Mouse (Mus musculus) forebrain, embryonic 14.5 days (tissue): ENCODE data around the gene Olfr465-ps1. TPM values are rescaled to one million over a fixed set of nuclear protein-coding genes. Genes with fewer than 3 reads are reported as not detected.

ENCODE experiments used
- ATAC-seq: fragments of 200-750 bp; cut with Nextera tagmentation; 2 replicates; pipeline ENCODE4 v1.8.0; 2017; ENCODE audit warnings: mild to moderate bottlenecking, moderate library complexity
- DNase-seq: peaks from one replicate; pipeline ENCODE4 v3.0.0-alpha.2; 2015; ENCODE audit warnings: low spot score
- H3K27ac ChIP-seq: fragments of 300-500 bp; sonication (generic); 2 replicates; pipeline ENCODE4 v1.5.1; 2014; ENCODE audit warnings: low read depth, mild to moderate bottlenecking, control low read depth, low read length, moderate library complexity
- H3K27me3 ChIP-seq: fragments of 300-500 bp; sonication (generic); replicated peaks from 2 replicates; pipeline ENCODE4 v1.6.1; 2014; ENCODE audit warnings: low read length, control low read depth, mixed read lengths; ENCODE audit not compliant: control insufficient read depth, insufficient read depth
- H3K36me3 ChIP-seq: fragments of 300-500 bp; sonication (generic); 2 replicates; pipeline ENCODE4 v1.6.1; 2014; ENCODE audit warnings: low read length, control low read depth; ENCODE audit not compliant: control insufficient read depth, insufficient read depth
- H3K4me1 ChIP-seq: fragments of 300-500 bp; sonication (generic); 2 replicates; pipeline ENCODE4 v1.6.1; 2014; ENCODE audit warnings: antibody characterized with exemption, low read length, control low read depth; ENCODE audit not compliant: control insufficient read depth, insufficient read depth
- H3K4me2 ChIP-seq: fragments of 300-500 bp; sonication (generic); 2 replicates; pipeline ENCODE4 v1.6.1; 2014; ENCODE audit warnings: mild to moderate bottlenecking, control low read depth, low read length
- H3K4me3 ChIP-seq: fragments of 300-500 bp; sonication (generic); 2 replicates; pipeline ENCODE4 v1.5.1; 2014; ENCODE audit warnings: low read depth, low read length, control low read depth
- H3K9ac ChIP-seq: fragments of 300-500 bp; sonication (generic); 2 replicates; pipeline ENCODE4 v1.6.1; 2014; ENCODE audit warnings: mild to moderate bottlenecking, low read length, control low read depth, moderate library complexity
- H3K9me3 ChIP-seq: fragments of 300-500 bp; sonication (generic); replicated peaks from 2 replicates; pipeline ENCODE4 v1.6.1; 2016; ENCODE audit warnings: low read length, control low read depth, mixed read lengths; ENCODE audit not compliant: control insufficient read depth
- WGBS: fragments of 180-500 bp; shearing (Covaris S2); extraction: QIAGEN DNeasy Blood & Tissue Kit; methylation state at CpG from one replicate; pipeline ENCODE4 v1.1.7; 2014; 5-methylcytosine and 5-hydroxymethylcytosine counted together
- polyA plus RNA-seq: library from polyadenylated mRNA; unstranded; fragments of >200 nt; fragmentation: Nextera tagmentation; extraction: Ambion mirVana; gene quantifications from 2 replicates; pipeline ENCODE4 v1.2.1, GENCODE M21; 2014

The Olfr465-ps1 gene
- polyA plus RNA-seq, 1 experiment from 2014 or later: not detected

GRCm38 (mm10) chr13:65122111-65122510 is 15.8 kb upstream of the Olfr465-ps1 start:
- no peak overlapping the region for H3K4me2 ChIP-seq
- 86% methylated on average over 1 of the region's 1 CpGs for WGBS
- H3K27me3 ChIP-seq: no peaks in the 10 kb centered on the region
- no peak overlapping the region for H3K27ac ChIP-seq
- DNase-seq (no peak), ATAC-seq (no peak)
- H3K4me3 ChIP-seq: no peak overlapping the region
- no peaks in the 10 kb centered on the region for H3K36me3 ChIP-seq
- no peaks in the 10 kb centered on the region for H3K4me1 ChIP-seq
- H3K9ac ChIP-seq: no peak overlapping the region
- H3K9me3 ChIP-seq: no peaks in the 10 kb centered on the region

- no peaks in the 10 kb centered on the region for H3K4me1 ChIP-seq
- no peaks in the 10 kb centered on the region for H3K9me3 ChIP-seq
- no peak overlapping the region for H3K9ac ChIP-seq
- no peak overlapping the region for H3K4me2 ChIP-seq
- no peaks in the 10 kb centered on the region for H3K27me3 ChIP-seq
- no peak for DNase-seq
- no peak overlapping the region for H3K4me3 ChIP-seq
- no peak for ATAC-seq
- H3K36me3 ChIP-seq: no peaks in the 10 kb centered on the region
- H3K27ac ChIP-seq: no peak overlapping the region
- WGBS: 71% methylated on average over 3 of the region's 3 CpGs
These were observed 10.6 kb upstream of the Olfr465-ps1 start for GRCm38 (mm10) chr13:65127063-65127847.

GRCm38 (mm10) chr13:65149940-65150339 is 12.1 kb downstream of the Olfr465-ps1 start, which contains the start of gene Olfr466:
Gene Olfr466 (plus strand): TSS chr13:65150240.
- Histone ChIP-seq H3K4me2 (no peak within 1 kb of the TSS), H3K27ac (no peak within 1 kb of the TSS), H3K4me1 (no peaks in the 10 kb centered on the region), H3K36me3 (no peaks in the 10 kb centered on the region), H3K27me3 (no peaks in the 10 kb centered on the region), H3K4me3 (no peak within 1 kb of the TSS), H3K9me3 (no peaks in the 10 kb centered on the region), H3K9ac (no peak within 1 kb of the TSS)
- WGBS: 82% methylated on average over 1 of the region's 1 CpGs
- DNase-seq (no peak), ATAC-seq (no peak)

GRCm38 (mm10) chr13:65174102-65174501 is 36.2 kb downstream of the Olfr465-ps1 start:
- 81% methylated on average over 3 of the region's 3 CpGs for WGBS

GRCm38 (mm10) chr13:65175734-65176471 is 38.0 kb downstream of the Olfr465-ps1 start:
- Histone ChIP-seq H3K9me3 (no peaks in the 10 kb centered on the region), H3K4me2 (peak overlapping the region; percentile 50), H3K4me3 (peak overlapping the region; percentile 25; the same call in 1 of the 2 replicates), H3K27ac (no peak overlapping the region), H3K36me3 (no peaks in the 10 kb centered on the region), H3K4me1 (no peaks in the 10 kb centered on the region), H3K9ac (peak overlapping the region; percentile 49), H3K27me3 (no peaks in the 10 kb centered on the region)
- peak; percentile 34; the same call in 1 of the 2 replicates for ATAC-seq
- DNase-seq: peak; percentile 57
- WGBS: 30% methylated on average over 39 of the region's 46 CpGs

More at GRCm38 (mm10) chr13:65174102-65174501, 36.2 kb downstream of the Olfr465-ps1 start:
- H3K9me3 ChIP-seq: no peaks in the 10 kb centered on the region
- no peaks in the 10 kb centered on the region for H3K27me3 ChIP-seq
- no peak overlapping the region for H3K9ac ChIP-seq
- H3K4me2 ChIP-seq: no peak overlapping the region
- ATAC-seq: no peak
- no peak overlapping the region for H3K27ac ChIP-seq
- H3K36me3 ChIP-seq: no peaks in the 10 kb centered on the region
- H3K4me1 ChIP-seq: no peaks in the 10 kb centered on the region
- no peak overlapping the region for H3K4me3 ChIP-seq
- no peak for DNase-seq

- H3K4me1 ChIP-seq: no peaks in the 10 kb centered on the region
- no peak for ATAC-seq
- no peak overlapping the region for H3K27ac ChIP-seq
- H3K27me3 ChIP-seq: no peaks in the 10 kb centered on the region
- no peaks in the 10 kb centered on the region for H3K9me3 ChIP-seq
- no peaks in the 10 kb centered on the region for H3K36me3 ChIP-seq
- H3K4me2 ChIP-seq: no peak overlapping the region
- WGBS: 60% methylated on average over 15 of the region's 15 CpGs
- no peak overlapping the region for H3K4me3 ChIP-seq
- no peak for DNase-seq
- H3K9ac ChIP-seq: no peak overlapping the region
These were observed 38.7 kb downstream of the Olfr465-ps1 start for GRCm38 (mm10) chr13:65176472-65177091.

Other genes starting within 250 kb of the Olfr465-ps1 start
- 2.5 and 3.7 TPM in 2 replicates for gene Cntnap3, start 234.1 kb upstream of the Olfr465-ps1 start, polyA plus RNA-seq
- not detected in 2 replicates for gene Spata31, start 220.7 kb upstream of the Olfr465-ps1 start, polyA plus RNA-seq
- not detected in 2 replicates for gene Spata31d1c, start 105.0 kb upstream of the Olfr465-ps1 start, polyA plus RNA-seq
- not detected in 2 replicates for gene Prss47, start 85.3 kb upstream of the Olfr465-ps1 start, polyA plus RNA-seq
- 33.6 and 36.3 TPM in 2 replicates for gene Mfsd14b, start 25.1 kb upstream of the Olfr465-ps1 start, polyA plus RNA-seq
- gene Olfr466, start 12.2 kb downstream of the Olfr465-ps1 start, polyA plus RNA-seq: not detected in 2 replicates
- gene Nlrp4f, start 67.9 kb downstream of the Olfr465-ps1 start, polyA plus RNA-seq: not detected in 2 replicates
- gene Gm10775, start 121.5 kb downstream of the Olfr465-ps1 start, polyA plus RNA-seq: 0.14 TPM in 1 of 2 replicates, not detected in the other
- gene Zfp369, start 140.7 kb downstream of the Olfr465-ps1 start, polyA plus RNA-seq: 17.6 and 21.4 TPM in 2 replicates